In genomic region chr3:142760356-142760755, GRCm38 (mm10) we compare ENCODE assay signal across 21 mouse cellular contexts.
"Had no signal": no experiment of that assay in that cellular context is flagged by ENCODE, and none has a peak within 500 bp of the region (broad histone marks: within the 10 kb centered on the region; RNA-seq: fewer than 3 reads in every experiment).

No protein-coding gene starts in this region.

- DNase-seq: kidney, adult 18-20 months; kidney, adult 9 months; kidney, postnatal 14 days; kidney, postnatal 4 days; liver; lung, adult 18-20 months; lung, postnatal 10 days; lung, postnatal 36 days; thymus, adult 2 months; thymus, postnatal 14 days; thymus, postnatal 4 days had no signal

- H3K4me3 ChIP-seq: limb, embryonic 10.5 days; limb, embryonic 13.5 days; liver, embryonic 12.5 days; liver, embryonic 15.5 days; lung, embryonic 15.5 days; megakaryocyte, embryonic 14.5 days; midbrain, embryonic 10.5 days; midbrain, embryonic 13.5 days; myocyte had no signal

- H3K36me3 ChIP-seq: limb, embryonic 10.5 days; limb, embryonic 13.5 days; liver, embryonic 12.5 days; liver, embryonic 15.5 days; lung, embryonic 15.5 days; midbrain, embryonic 10.5 days; midbrain, embryonic 13.5 days had no signal

- H3K27ac ChIP-seq: limb, embryonic 10.5 days; limb, embryonic 13.5 days; liver, embryonic 12.5 days; liver, embryonic 15.5 days; lung, embryonic 15.5 days; midbrain, embryonic 10.5 days; midbrain, embryonic 13.5 days; stomach, postnatal 0 days had no signal

- H3K27me3 ChIP-seq: limb, embryonic 13.5 days; liver, embryonic 12.5 days; liver, embryonic 15.5 days; megakaryocyte, embryonic 14.5 days; midbrain, embryonic 13.5 days had no signal

- H3K4me1 ChIP-seq: lung, embryonic 15.5 days; midbrain, embryonic 13.5 days had no signal
